Mouse (Mus musculus) forebrain, embryonic 16.5 days (tissue): ENCODE results near the gene Gm527. TPM values are rescaled to one million over a fixed set of nuclear protein-coding genes. Genes with fewer than 3 reads are reported as not detected.

Experiments used
- polyA plus RNA-seq: library from polyadenylated mRNA; unstranded; fragments of >200 nt; fragmentation: Nextera tagmentation; extraction: Ambion mirVana; gene quantifications from 2 replicates; pipeline ENCODE4 v1.2.1, GENCODE M21; 2015

Gm527 gene
- polyA plus RNA-seq, 1 experiment from 2014 or later: 2.5 TPM

Other genes with a start within 250 kb of the Gm527 start
- gene Klhl28, start 47.6 kb downstream of the Gm527 start, polyA plus RNA-seq: 27.7 and 35.9 TPM in 2 replicates
- 26.0 and 28.3 TPM in 2 replicates for gene Togaram1, start 47.9 kb downstream of the Gm527 start, polyA plus RNA-seq
- gene Prpf39, start 118.4 kb downstream of the Gm527 start, polyA plus RNA-seq: 62.9 and 73.4 TPM in 2 replicates
- gene Fkbp3, start 156.1 kb downstream of the Gm527 start, polyA plus RNA-seq: 392 and 400 TPM in 2 replicates
- 7.5 and 8.0 TPM in 2 replicates for gene Fancm, start 157.7 kb downstream of the Gm527 start, polyA plus RNA-seq